Mouse (Mus musculus): ENCODE measurements around the gene Sp6. TPM values are rescaled to one million over a fixed set of nuclear protein-coding genes. Genes with fewer than 3 reads are reported as not detected.

Sp6 gene
- polyA plus RNA-seq, 1 experiment from 2014 or later: not detected

- H3K4me2 ChIP-seq (ENCODE audit: low read depth, low read length): no peak overlapping the region
- H3K27ac ChIP-seq (ENCODE audit: low read length): no peak overlapping the region
- no peaks in the 10 kb centered on the region; the same call in 1 of the 2 replicates for H3K36me3 ChIP-seq (ENCODE audit: control insufficient read depth, insufficient read depth, low read length)
- 81% methylated on average over 12 of the region's 12 CpGs for WGBS
- H3K27me3 ChIP-seq (replicated peaks; ENCODE audit: control insufficient read depth, insufficient read depth, low read length): no peaks in the 10 kb centered on the region
- no peaks in the 10 kb centered on the region for H3K9me3 ChIP-seq (ENCODE audit: control insufficient read depth, low read length)
- ATAC-seq: no peak
- H3K4me1 ChIP-seq (ENCODE audit: control insufficient read depth, insufficient read depth, low read length): peaks cover 7% of the 10 kb centered on the region
- H3K4me3 ChIP-seq (ENCODE audit: low read length): no peak overlapping the region
- no peak overlapping the region for H3K9ac ChIP-seq (ENCODE audit: low read depth, low read length)
These were observed 52.5 kb downstream of the Sp6 start for GRCm38 (mm10) chr11:97065538-97066295.

DNA sequence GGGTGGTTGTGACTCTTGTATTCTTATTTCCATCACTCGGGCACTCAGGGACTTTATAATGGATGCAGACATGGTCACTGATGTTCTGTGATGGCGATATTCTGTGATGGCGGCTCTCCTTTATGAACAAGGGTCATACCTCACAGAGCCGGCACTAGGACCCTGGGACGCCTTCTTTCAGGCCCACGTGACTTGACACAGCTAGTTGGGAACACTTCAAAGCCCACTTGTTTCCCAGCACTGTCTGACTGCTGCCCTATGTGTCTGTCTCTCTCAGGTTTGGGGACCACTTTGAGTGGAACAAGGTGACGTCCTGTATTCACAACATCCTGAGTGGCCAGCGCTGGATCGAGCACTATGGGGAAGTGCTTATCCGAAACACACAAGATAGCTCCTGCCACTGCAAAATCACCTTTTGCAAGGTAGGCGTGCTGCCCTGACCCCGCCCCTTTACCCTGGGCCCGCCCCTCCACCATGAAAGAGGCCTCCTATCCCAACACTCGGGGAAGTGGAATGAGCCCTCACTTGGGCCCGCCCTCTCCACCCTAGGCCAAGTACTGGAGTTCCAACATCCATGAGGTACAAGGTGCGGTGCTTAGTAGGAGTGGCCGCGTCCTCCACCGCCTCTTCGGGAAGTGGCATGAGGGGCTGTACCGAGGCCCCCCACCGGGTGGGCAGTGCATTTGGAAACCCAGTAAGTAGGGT lies 53.6 kb downstream of the Sp6 start:
- no peak overlapping the region for H3K4me3 ChIP-seq (ENCODE audit: low read length)
- no peak overlapping the region for H3K9ac ChIP-seq (ENCODE audit: low read depth, low read length)
- WGBS: 51% methylated on average over 22 of the region's 22 CpGs
- peak; percentile 68 for ATAC-seq
- no peaks in the 10 kb centered on the region; the same call in 1 of the 2 replicates for H3K36me3 ChIP-seq (ENCODE audit: control insufficient read depth, insufficient read depth, low read length)
- H3K27ac ChIP-seq (ENCODE audit: low read length): no peak overlapping the region
- peaks cover 7% of the 10 kb centered on the region for H3K4me1 ChIP-seq (ENCODE audit: control insufficient read depth, insufficient read depth, low read length)
- no peak overlapping the region for H3K4me2 ChIP-seq (ENCODE audit: low read depth, low read length)
- no peaks in the 10 kb centered on the region for H3K9me3 ChIP-seq (ENCODE audit: control insufficient read depth, low read length)
- no peaks in the 10 kb centered on the region for H3K27me3 ChIP-seq (replicated peaks; ENCODE audit: control insufficient read depth, insufficient read depth, low read length)

DNA sequence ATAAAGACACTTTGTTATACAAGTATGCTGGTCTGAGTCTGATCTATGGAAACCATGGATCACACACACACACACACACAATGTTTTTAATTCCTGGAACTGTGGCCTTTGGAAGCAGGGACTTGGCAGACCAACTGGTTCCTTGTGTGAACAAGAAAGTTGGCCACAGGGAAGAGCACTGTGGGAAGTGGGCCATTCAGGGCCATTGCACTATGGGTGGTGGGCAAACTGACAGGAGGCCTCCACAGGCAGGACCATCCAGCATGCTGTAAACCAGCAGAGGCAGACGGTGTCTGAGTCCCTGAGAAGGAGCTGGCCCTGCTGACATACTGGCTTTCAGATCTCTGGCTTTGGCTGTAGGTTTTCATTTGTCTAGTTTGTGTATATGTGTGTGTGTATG lies 56.1 kb downstream of the Sp6 start:
- H3K9me3 ChIP-seq (ENCODE audit: control insufficient read depth, low read length): no peaks in the 10 kb centered on the region
- H3K27me3 ChIP-seq (replicated peaks; ENCODE audit: control insufficient read depth, insufficient read depth, low read length): no peaks in the 10 kb centered on the region
- no peaks in the 10 kb centered on the region; the same call in 1 of the 2 replicates for H3K36me3 ChIP-seq (ENCODE audit: control insufficient read depth, insufficient read depth, low read length)
- no peak overlapping the region for H3K9ac ChIP-seq (ENCODE audit: low read depth, low read length)
- H3K27ac ChIP-seq (ENCODE audit: low read length): 0 out of 2 replicates have a peak overlapping the region, but pooled peaks have one; percentile 1
- no peak overlapping the region for H3K4me3 ChIP-seq (ENCODE audit: low read length)
- peaks cover 4% of the 10 kb centered on the region; the same call in 1 of the 2 replicates for H3K4me1 ChIP-seq (ENCODE audit: control insufficient read depth, insufficient read depth, low read length)
- no peak overlapping the region for H3K4me2 ChIP-seq (ENCODE audit: low read depth, low read length)
- 63% methylated on average over 1 of the region's 1 CpGs for WGBS
- ATAC-seq: no peak

DNA sequence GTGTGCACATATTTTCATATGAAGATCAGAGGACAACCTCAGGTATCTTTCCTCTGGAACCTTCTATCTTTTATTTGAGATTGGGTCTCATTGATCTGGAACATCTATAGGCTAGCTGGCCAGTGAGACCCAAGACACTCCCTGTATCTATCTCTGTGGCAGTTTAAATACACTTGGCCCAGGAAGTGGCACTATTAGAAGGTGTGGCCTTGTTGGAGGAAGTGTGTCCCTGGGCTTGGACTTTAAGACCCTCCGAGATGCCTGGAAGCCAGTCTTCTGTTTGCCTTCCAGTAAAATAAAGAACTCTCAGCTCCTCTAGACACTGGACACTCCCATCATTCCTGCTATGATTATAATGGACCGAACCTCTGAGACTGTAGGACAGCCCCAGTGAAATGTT lies 56.6 kb downstream of the Sp6 start:
- Histone ChIP-seq H3K4me1 (ENCODE audit: control insufficient read depth, insufficient read depth, low read length) (peaks cover 4% of the 10 kb centered on the region; the same call in 1 of the 2 replicates), H3K27ac (ENCODE audit: low read length) (no peak overlapping the region), H3K4me3 (ENCODE audit: low read length) (no peak overlapping the region), H3K9me3 (ENCODE audit: control insufficient read depth, low read length) (no peaks in the 10 kb centered on the region), H3K27me3 (replicated peaks; ENCODE audit: control insufficient read depth, insufficient read depth, low read length) (no peaks in the 10 kb centered on the region), H3K9ac (ENCODE audit: low read depth, low read length) (no peak overlapping the region), H3K4me2 (ENCODE audit: low read depth, low read length) (no peak overlapping the region), H3K36me3 (ENCODE audit: control insufficient read depth, insufficient read depth, low read length) (no peaks in the 10 kb centered on the region; the same call in 1 of the 2 replicates)
- peak; percentile 52; the same call in 1 of the 2 replicates for ATAC-seq
- WGBS: 60% methylated on average over 2 of the region's 2 CpGs

- no peaks in the 10 kb centered on the region for H3K27me3 ChIP-seq (replicated peaks; ENCODE audit: control insufficient read depth, insufficient read depth, low read length)
- H3K4me2 ChIP-seq (ENCODE audit: low read depth, low read length): no peak overlapping the region
- ATAC-seq: no peak
- no peak overlapping the region for H3K27ac ChIP-seq (ENCODE audit: low read length)
- H3K4me1 ChIP-seq (ENCODE audit: control insufficient read depth, insufficient read depth, low read length): peaks cover 4% of the 10 kb centered on the region; the same call in 1 of the 2 replicates
- no peaks in the 10 kb centered on the region; the same call in 1 of the 2 replicates for H3K36me3 ChIP-seq (ENCODE audit: control insufficient read depth, insufficient read depth, low read length)
- WGBS: 54% methylated on average over 1 of the region's 1 CpGs
- no peak overlapping the region for H3K4me3 ChIP-seq (ENCODE audit: low read length)
- H3K9ac ChIP-seq (ENCODE audit: low read depth, low read length): no peak overlapping the region
- H3K9me3 ChIP-seq (ENCODE audit: control insufficient read depth, low read length): no peaks in the 10 kb centered on the region
These were observed 57.9 kb downstream of the Sp6 start for GRCm38 (mm10) chr11:97071129-97071528.

GRCm38 (mm10) chr11:97072533-97072932 lies 59.3 kb downstream of the Sp6 start:
- 30% methylated on average over 3 of the region's 3 CpGs for WGBS
- H3K27me3 ChIP-seq (replicated peaks; ENCODE audit: control insufficient read depth, insufficient read depth, low read length): no peaks in the 10 kb centered on the region
- H3K9ac ChIP-seq (ENCODE audit: low read depth, low read length): no peak overlapping the region
- peaks cover 4% of the 10 kb centered on the region; the same call in 1 of the 2 replicates for H3K4me1 ChIP-seq (ENCODE audit: control insufficient read depth, insufficient read depth, low read length)
- H3K36me3 ChIP-seq (ENCODE audit: control insufficient read depth, insufficient read depth, low read length): no peaks in the 10 kb centered on the region; the same call in 1 of the 2 replicates
- ATAC-seq: no peak
- H3K4me2 ChIP-seq (ENCODE audit: low read depth, low read length): no peak overlapping the region
- H3K4me3 ChIP-seq (ENCODE audit: low read length): no peak overlapping the region
- H3K27ac ChIP-seq (ENCODE audit: low read length): no peak overlapping the region
- H3K9me3 ChIP-seq (ENCODE audit: control insufficient read depth, low read length): no peaks in the 10 kb centered on the region

GRCm38 (mm10) chr11:97074235-97074634 lies 61.0 kb downstream of the Sp6 start:
- no peak for ATAC-seq
- 70% methylated on average over 8 of the region's 8 CpGs for WGBS
- Histone ChIP-seq H3K9ac (ENCODE audit: low read depth, low read length) (no peak overlapping the region), H3K36me3 (ENCODE audit: control insufficient read depth, insufficient read depth, low read length) (no peaks in the 10 kb centered on the region), H3K27ac (ENCODE audit: low read length) (no peak overlapping the region), H3K9me3 (ENCODE audit: control insufficient read depth, low read length) (no peaks in the 10 kb centered on the region), H3K4me1 (ENCODE audit: control insufficient read depth, insufficient read depth, low read length) (peaks cover 2% of the 10 kb centered on the region; the same call in 1 of the 2 replicates), H3K4me3 (ENCODE audit: low read length) (no peak overlapping the region), H3K4me2 (ENCODE audit: low read depth, low read length) (no peak overlapping the region), H3K27me3 (replicated peaks; ENCODE audit: control insufficient read depth, insufficient read depth, low read length) (no peaks in the 10 kb centered on the region)

Small RNA genes within 50 kb of the gene (microRNA-seq; reads per million reads assigned to microRNA genes)
- gene Mir8103: 0.91 reads per million

Other genes starting within 250 kb of the Sp6 start
- gene Snx11, start 235.8 kb upstream of the Sp6 start, polyA plus RNA-seq (2015; fragmentation: Nextera tagmentation; extraction: Ambion mirVana): 11.8 and 13.1 TPM in 2 replicates
- 65.1 and 74.5 TPM in 2 replicates for gene Cbx1, start 224.3 kb upstream of the Sp6 start, polyA plus RNA-seq (2015; fragmentation: Nextera tagmentation; extraction: Ambion mirVana)
- 51.7 and 52.5 TPM in 2 replicates for gene Nfe2l1, start 183.4 kb upstream of the Sp6 start, polyA plus RNA-seq (2015; fragmentation: Nextera tagmentation; extraction: Ambion mirVana)
- 76.6 and 81.4 TPM in 2 replicates for gene Copz2, start 163.5 kb upstream of the Sp6 start, polyA plus RNA-seq (2015; fragmentation: Nextera tagmentation; extraction: Ambion mirVana)
- gene Cdk5rap3, start 96.9 kb upstream of the Sp6 start, polyA plus RNA-seq (2015; fragmentation: Nextera tagmentation; extraction: Ambion mirVana): 68.1 and 70.1 TPM in 2 replicates
- gene Prr15l, start 85.3 kb upstream of the Sp6 start, polyA plus RNA-seq (2015; fragmentation: Nextera tagmentation; extraction: Ambion mirVana): 116 and 121 TPM in 2 replicates
- gene Pnpo, start 69.4 kb upstream of the Sp6 start, polyA plus RNA-seq (2015; fragmentation: Nextera tagmentation; extraction: Ambion mirVana): 125 and 141 TPM in 2 replicates
- gene Sp2, start 30.4 kb upstream of the Sp6 start, polyA plus RNA-seq (2015; fragmentation: Nextera tagmentation; extraction: Ambion mirVana): 13.2 and 13.8 TPM in 2 replicates
- 25.5 and 26.9 TPM in 2 replicates for gene Scrn2, start 16.5 kb downstream of the Sp6 start, polyA plus RNA-seq (2015; fragmentation: Nextera tagmentation; extraction: Ambion mirVana)
- 0.29 and 0.37 TPM in 2 replicates for gene Lrrc46, start 28.0 kb downstream of the Sp6 start, polyA plus RNA-seq (2015; fragmentation: Nextera tagmentation; extraction: Ambion mirVana)
- 85.4 and 93.0 TPM in 2 replicates for gene Mrpl10, start 28.2 kb downstream of the Sp6 start, polyA plus RNA-seq (2015; fragmentation: Nextera tagmentation; extraction: Ambion mirVana)
- 12.4 and 12.6 TPM in 2 replicates for gene Osbpl7, start 37.2 kb downstream of the Sp6 start, polyA plus RNA-seq (2015; fragmentation: Nextera tagmentation; extraction: Ambion mirVana)
- 0.17 and 0.27 TPM in 2 replicates for gene Tbx21, start 101.9 kb downstream of the Sp6 start, polyA plus RNA-seq (2015; fragmentation: Nextera tagmentation; extraction: Ambion mirVana)
- gene Tbkbp1, start 138.1 kb downstream of the Sp6 start, polyA plus RNA-seq (2015; fragmentation: Nextera tagmentation; extraction: Ambion mirVana): 2.0 TPM in 2 replicates
- 31.9 and 36.3 TPM in 2 replicates for gene Kpnb1, start 174.5 kb downstream of the Sp6 start, polyA plus RNA-seq (2015; fragmentation: Nextera tagmentation; extraction: Ambion mirVana)

Data from intestine, embryonic 16.5 days (tissue).